Mouse (Mus musculus): Measurements from ENCODE around the gene Ccdc141. TPM values are rescaled to one million over a fixed set of nuclear protein-coding genes. Genes with fewer than 3 reads are reported as not detected.

Ccdc141 gene
- total RNA-seq (2022), result 1 to 10 TPM; 3.6 to 9.2 (median 6.0) TPM

DNA sequence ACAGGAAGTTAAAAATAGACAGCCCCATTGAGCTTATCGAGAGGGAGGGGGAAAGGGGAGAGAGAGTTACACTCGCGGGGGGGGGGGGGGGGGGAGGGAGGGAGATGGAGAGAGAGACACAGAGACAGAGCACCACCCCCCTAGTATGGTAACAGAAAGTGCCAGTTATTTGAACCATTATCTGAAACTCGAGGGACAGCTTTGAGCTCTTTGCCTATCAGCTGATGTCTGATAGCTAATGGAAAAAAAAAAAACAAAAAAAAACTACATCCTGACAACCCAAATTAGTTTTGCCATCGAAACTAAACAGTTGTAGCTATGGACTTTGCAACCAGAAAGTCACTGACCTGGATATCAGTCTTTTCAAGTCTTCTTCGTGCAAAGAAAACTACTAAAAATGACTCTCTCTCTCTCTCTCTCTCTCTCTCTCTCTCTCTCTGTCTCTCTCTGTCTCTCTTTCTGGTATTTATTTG, at the start of gene Ccdc141:
Gene Ccdc141, minus strand, starts transcription at position 4 of the 473 bp plus-strand sequence.
- DNase-seq (ENCODE audit: low spot score in 2 of 2), result no peak

DNA sequence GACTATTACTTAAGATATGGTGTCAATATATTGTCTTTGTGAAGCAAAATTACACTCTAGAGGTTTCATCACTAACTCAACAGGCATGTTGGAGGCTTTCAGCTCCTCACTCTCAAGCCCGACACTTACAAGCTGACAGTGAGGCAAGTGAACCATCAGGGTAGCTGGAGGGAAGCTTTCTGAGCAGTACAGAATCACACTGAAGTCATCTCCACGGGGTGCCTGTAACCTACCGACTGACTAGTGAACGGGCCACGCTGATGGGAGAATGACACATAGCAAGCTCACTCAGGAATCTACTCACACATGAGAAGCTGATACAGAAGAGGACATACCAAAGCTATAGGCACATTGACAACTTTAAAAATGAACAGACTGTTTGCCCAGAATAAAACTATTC, 42.4 kb upstream of the Ccdc141 start:
- DNase-seq (ENCODE audit: low spot score in 2 of 2), result no peak

DNA sequence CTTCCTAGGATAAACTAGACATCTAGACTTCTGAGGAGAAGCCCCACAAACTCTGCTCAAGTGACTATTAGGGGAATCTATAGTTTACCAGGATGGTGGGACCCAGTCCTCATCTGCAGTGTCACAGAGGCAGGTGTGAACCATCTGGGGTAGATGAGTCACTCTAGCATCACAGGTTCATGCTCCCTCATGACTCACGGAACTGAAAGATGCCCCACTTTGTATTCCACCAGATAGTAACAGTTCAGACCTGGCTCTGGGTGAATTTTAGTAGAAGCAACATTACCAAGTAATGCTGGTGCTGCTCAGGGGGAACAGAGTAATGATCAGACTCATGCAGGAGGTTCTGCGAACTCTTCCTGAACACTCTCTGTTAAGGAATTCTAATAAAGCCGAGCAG, 36.5 kb upstream of the Ccdc141 start:
- no peak for DNase-seq (ENCODE audit: low spot score in 2 of 2)

DNA sequence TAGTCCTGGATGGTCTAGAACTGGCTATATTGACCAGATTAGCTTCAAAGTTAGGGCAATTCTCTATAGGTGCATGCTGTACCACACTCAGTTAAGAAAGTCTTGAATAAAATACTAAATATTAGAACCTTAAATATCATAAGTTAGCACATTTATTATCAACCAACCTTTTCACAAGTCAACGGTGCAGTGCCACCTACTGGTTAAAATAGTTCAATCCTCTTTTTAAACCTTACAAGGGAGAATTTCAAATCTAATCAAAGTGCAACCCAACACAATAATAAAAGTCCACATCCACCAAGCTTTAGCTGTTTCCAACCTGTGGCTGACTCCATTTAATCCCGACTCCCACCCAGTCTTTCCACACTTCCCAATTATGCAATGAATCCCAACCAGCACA, 33.5 kb upstream of the Ccdc141 start:
- DNase-seq (ENCODE audit: low spot score in 2 of 2), result no peak

DNA sequence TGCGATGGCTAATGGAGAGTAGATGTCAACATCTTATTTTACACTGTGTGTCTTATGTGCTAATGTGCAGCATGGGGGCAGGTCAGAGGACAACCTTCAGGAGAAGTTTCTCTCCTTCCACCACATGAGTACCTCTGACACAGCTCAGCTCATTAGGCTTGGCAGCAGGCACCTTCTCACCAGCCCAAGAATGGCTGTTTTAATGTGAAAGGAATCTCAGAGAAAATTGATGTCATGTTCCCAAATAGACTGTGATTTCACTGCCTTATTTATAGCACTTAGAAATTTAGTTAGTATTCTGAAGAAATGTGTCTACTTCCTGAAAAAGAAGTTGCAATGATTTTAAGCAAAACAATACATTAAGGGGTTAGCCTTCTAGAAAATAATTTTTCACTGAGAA, 31.5 kb upstream of the Ccdc141 start:
- DNase-seq (ENCODE audit: low spot score in 2 of 2), result no peak

DNA sequence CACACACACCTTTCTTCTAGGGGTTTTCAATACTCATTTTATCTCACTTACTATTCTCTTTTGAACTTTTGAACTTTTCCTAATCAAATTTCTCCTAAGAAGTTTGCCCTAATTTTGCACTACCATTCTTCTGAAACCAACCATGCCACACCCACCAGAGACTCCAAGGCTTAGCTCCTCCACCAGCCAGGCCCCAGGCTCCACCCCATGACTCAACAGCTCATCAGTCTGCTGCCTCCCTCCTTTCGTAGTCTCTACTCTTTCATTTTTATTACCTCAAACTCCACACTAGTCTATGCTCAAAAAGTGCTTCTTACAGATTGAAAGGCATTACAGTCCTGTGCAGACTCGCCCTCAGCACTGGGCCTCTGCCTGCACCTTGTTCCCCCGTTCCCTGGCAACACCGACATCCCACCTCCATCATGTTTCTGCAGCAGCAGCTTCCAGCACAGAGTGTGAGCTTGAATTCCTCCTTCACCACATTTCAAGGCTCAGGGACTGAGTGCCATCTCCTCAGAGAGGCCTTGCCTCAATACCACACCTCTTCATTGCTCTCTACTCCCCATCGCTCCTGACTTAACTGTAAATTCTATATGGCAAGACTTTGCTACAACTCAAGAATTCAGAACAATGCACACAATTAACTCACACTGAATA, 30.6 kb upstream of the Ccdc141 start:
- no peak for DNase-seq (ENCODE audit: low spot score in 2 of 2)

DNA sequence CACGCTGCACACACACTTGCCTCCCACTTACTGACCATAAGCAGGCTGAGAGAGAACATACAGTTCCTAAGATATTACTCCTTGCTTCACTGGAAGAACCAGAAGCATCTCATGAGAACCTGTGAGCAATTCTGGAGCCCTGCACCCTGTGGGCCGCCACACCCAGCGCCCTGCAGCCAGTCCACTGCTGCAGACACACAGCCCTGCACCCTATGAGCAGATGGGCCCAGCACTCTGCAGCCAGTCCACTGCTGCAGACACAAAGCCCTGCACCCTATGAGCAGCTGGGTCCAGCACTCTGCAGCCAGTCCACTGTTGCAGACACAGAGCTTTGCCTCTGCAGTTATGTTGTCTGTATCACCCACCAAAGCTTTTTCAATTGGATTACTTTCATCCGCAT, 29.9 kb upstream of the Ccdc141 start:
- no peak for DNase-seq (ENCODE audit: low spot score in 2 of 2)

DNA sequence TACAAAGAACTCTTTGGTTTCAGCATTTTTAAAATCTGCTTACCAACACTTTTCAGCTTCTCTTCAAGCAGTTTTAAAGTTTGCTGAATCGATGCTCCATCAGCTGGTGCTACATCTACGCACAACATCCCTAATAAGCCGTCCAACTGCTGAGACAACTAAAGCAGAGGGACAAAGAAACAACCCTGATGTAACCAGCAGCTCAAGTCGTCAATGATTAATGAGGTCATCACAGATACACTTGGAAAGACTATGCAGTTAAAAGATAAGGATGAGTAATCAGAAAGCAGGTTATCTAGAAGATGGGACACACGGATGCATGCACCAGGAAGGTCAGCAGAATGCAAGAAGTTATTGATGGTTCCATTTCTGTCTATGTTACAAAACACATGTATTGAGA, 27.8 kb upstream of the Ccdc141 start:
- no peak for DNase-seq (ENCODE audit: low spot score in 2 of 2)

DNA sequence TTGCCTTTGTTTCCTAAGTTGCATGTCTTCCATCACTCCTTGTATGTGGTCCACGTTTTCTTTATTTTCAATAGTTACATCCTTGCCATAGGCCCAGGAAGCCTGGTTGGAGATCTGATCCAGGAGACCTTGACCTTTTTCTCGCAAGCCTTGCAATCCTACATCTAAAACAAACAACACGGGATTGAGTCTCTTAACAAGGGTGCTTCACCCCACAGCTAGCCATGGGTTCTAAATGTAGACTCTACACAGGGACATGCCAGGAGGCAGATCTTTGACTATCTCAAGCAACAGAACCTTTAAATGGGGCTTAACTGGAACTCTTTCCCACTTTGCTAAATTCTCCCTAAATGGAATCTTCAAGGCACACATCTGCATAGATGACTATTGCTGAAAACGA, 26.4 kb upstream of the Ccdc141 start:
- DNase-seq (ENCODE audit: low spot score in 2 of 2), result no peak

DNA sequence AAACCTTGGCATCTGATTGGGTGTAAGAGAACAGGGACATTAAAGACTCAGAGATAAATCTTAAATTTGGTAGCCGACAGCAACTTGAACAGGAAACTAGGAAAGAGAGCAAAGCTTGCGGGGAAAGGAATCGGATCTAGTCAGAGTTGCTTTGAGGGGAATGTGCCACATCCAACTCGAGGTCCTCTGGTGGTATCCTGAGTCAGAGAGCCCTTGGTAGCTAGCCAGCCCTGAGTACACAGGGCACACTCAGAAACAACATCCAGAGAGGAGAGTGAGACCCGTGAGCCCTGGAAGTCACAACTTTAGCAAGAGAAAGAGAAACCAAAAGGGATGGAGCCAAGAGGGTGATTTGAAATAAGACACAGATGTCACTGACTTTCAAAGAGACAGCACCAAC, 24.6 kb upstream of the Ccdc141 start:
- no peak for DNase-seq (ENCODE audit: low spot score in 2 of 2)

DNA sequence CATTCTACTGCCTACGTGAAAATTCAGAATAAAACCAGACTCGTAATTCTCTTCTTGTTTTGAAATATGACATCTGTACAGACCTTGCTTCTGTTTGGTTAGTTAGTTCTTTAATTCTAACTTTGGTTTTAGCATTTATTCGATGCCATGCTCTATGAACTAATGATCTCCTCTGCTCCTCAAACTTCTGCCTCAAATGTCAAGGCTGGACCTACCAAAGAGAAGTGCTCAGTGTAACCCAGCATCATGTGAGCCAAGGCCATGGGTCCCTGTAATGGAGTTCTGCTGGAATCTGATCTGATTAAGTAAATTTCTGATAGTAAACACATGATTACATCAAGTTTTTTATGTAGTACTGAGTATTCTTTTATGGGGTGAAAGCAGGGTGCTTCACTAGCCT, 21.4 kb upstream of the Ccdc141 start:
- DNase-seq (ENCODE audit: low spot score in 2 of 2), result no peak

DNA sequence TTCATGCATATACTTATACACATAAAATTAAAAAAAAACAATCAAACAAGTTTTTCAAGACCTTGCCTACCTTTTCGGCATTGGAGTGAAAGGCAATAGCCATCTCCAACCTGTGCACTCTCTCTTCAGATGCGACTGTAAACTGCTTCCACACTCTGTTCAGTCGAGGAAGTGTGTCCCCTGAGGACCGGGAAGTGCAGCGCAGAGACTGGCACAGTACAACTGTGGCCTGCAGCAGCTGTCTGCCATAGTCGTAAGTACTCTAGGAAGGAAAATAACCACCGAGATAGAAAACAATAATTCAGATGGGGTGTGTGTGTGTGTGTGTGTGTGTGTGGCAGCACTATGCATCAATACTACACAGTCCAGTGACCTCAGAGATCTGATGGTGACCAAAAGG, 20.5 kb upstream of the Ccdc141 start:
- DNase-seq (ENCODE audit: low spot score in 2 of 2), result no peak

DNA sequence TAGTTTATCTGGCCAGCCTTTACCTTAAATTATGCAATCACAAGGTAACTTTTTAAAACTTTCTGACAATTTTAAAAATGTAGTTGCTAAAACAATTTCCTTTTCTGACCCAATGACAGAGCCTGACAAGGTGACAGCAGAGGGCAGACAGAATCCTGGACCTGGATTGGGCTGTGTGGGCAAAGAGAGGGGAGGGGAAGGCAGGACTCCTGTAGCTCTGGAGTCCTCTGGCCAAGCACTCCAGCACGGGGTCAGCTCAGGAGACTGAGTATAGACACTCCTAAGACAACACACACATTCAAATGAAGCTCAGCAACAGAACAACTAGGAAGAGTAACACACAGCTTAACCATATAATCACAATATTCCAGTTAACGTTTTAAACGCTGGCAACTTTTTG, 19.9 kb upstream of the Ccdc141 start:
- DNase-seq (ENCODE audit: low spot score in 2 of 2), result no peak

DNA sequence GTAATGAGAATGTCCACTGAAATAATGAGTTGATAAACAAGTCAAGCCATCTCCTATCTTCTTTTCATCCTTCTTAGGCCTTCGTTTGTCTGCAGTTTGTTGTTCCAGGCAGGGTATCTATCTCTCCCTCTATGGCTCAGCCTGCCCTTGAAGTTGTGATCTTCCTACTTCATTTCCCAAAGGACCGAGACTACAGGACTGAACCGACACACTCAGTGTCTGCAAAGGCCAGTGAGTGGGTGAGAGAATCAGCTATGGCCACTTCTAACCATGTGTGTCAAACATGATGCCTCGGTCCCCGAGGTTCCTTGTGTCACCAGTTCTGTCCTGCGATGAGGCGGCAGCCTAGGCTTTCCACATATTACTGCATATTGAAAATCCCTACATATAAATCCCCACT, 19.2 kb upstream of the Ccdc141 start:
- DNase-seq (ENCODE audit: low spot score in 2 of 2), result no peak

DNA sequence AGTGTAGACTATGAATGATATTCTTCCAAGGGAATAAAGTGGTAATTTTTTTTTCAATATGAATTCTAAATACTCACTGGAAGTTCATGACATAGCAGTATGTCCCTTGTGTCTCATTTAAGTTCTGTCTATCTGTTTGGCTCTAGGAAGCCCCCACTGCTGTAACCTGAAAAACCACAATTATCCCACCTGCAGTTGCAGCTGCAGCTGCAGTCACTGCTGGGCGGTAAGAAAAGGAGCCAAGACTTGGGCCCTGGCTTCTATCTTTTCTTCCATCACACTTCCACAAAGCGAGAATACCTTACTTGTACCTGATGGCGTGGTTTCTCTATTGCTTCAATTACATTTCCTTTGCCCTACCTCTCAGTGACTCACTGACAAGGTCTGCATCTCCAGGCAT, 17.1 kb upstream of the Ccdc141 start:
- no peak for DNase-seq (ENCODE audit: low spot score in 2 of 2)

DNA sequence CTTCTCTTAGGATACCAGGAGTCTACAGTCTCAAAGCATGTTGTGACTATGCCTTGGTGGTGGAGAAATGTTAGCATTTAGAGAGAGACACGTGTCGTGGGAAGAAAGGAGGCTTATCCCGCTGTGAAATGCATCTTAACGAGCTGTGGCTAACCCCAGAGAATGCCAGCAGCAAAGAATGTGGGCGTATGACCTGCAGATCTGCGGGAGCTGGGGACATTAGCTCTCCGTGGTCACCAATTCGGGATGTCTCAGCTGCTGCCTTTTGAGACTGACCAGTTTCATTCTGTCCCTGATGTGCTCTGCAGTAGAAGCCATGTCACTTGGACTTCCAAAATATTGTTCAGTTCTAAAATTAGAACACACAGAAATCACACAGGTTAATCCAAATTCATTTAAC, 16.5 kb upstream of the Ccdc141 start:
- DNase-seq (ENCODE audit: low spot score in 2 of 2), result no peak

DNA sequence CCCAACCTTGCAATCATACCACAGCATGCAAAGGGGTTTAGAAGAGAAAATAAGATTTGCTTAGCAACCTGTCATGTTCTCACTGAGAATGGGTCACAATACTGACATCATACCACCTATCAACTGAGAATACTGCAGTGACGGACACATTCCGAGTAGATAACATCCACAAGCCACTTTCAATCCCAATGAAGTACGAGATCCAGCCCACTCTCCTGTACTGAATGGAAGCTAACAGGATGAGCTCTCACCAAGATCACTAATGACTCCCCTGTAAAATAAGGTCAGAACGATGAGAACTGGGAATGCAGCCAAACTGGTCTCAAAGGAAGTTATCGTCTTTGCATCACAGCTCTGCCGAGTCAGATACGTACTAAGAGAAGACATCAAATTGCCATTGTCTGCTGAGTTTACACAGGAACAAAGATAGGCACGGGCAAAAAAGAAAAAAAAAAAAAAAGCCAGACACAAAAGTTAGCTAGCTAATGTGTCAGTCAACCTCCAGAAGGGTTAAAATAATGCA, 13.7 kb upstream of the Ccdc141 start:
- no peak for DNase-seq (ENCODE audit: low spot score in 2 of 2)

DNA sequence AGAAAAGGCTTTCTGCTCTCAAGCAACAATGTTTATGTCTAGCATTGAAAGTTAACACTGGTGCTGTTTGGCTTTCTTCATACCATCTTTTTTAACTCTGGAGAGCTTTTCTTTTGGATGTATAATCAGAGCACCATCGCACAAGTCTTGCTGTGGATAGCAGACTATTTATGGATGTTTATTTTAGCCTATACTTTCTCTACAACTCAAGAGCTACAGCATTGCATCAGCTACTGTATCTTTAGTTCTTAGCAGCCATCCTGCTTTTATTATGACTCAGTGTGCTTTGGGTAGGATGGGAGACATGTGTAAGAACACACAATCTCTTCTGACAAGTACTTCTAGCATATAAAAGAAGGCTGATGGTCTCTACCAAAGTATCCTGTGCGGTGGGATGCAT, 13.2 kb upstream of the Ccdc141 start:
- DNase-seq (ENCODE audit: low spot score in 2 of 2), result no peak

DNA sequence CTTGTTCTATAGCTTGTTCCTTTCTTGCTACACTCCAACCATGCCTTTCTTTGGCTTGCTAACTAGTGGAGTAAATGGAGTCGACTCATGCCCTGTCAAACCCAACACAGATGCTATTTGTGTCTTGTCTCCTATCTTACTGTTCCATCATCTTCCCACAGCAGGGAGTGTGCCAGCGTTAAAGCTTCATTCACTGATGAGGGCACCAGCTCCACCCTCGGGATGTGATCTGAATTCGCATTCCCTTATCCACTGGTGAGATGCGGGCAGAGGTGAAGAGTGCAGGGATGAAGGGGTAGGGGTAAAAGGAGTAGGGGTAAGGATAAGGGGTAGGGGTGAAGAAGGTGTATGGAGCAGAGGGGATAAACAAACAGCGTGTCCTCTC, 12.6 kb upstream of the Ccdc141 start:
- DNase-seq (ENCODE audit: low spot score in 2 of 2), result no peak

DNA sequence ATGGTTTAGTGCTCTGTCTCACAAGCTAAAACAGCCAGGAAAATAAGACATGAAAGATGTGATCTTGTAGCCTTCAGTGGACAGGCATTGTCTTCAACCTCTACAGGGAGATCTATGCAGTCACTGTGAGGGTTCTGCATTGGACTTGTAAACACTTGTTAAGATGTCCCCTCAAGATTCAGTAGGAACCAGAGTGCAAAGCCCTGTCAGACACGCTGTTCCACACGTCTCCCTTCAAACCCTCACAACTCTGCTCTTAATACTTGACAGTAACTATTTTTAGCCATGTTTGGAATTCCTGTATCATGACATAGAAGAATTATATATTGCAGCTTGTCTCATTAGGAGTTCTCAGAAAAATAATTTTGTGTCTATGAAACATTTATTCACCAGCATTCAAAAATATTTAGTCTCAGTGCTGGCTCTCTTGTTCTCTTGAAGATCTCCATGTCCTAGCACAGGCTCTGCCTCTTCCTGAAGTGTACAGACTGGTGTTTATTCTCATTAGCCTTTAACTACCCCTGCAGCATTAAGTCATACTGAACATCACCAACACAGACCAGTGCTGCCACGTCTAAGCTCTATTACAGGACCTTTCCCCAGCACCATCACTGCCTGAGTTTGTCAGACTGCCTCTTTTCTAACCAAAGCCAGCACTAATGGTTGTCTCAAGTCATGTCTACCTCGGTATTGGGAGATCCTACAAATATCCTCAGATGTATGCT, 12.0 kb upstream of the Ccdc141 start:
- no peak for DNase-seq (ENCODE audit: low spot score in 2 of 2)

DNA sequence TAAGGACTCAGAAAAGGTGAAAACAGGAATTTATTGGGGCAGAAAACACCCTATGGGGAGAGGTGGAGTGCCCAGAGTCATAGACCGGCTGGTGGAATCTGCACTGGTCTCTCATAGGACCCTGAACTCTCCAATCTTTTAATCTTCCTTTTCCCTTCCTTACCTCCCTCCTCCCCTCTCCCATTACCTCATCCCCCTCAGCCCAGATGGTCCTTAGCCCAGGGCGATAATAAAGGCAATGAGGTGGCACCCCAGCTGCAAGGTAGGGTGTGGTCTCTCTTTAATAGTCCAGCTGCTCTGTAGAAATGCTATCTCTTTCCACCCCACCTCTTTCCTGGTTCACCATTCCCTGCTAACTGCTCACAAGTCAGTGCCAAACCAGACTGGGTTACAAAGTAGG, 7.0 kb upstream of the Ccdc141 start:
- DNase-seq (ENCODE audit: low spot score in 2 of 2), result no peak

DNA sequence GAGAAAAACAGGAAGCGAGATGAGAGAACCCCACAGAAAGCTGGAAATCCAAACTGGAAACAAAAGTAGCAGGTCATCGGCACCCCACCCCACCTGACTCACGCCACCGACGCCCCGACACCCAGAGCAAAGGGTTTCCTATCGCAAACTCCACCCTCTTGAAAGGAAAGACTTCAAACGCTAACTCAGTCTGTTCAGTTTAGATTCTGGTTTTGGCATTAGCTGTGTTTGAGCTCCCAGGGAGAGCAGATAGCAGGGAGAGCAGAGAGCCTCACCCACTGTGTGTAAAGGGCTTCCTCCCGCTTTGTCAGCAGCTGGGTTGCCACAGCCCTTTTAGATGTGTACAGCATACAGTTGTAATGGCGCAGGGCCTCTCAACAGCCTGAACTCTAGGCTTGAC, 6.0 kb upstream of the Ccdc141 start:
- DNase-seq (ENCODE audit: low spot score in 2 of 2), result no peak

DNA sequence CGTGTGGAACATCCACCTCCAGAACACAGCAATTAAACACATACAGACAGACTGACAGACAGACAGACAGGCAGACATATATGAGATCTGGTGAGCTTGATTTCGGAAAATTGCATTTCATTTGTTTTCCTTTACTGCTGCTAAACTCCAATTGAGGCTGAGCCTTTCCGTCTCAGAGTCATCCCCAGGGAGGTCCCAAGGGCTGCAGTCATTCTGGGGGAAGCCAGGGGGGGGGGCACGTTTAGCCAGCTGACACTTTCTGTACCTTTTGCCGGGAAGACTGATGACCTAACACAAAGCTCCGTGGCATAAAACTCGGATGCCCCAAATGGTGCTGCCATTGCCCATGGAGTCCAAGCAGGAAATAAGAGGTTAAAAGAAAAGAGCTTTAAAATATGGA, 5.0 kb upstream of the Ccdc141 start:
- DNase-seq (ENCODE audit: low spot score in 2 of 2), result no peak
